Mouse (Mus musculus): Measurements from ENCODE around the gene Gm43064. TPM values are rescaled to one million over a fixed set of nuclear protein-coding genes. Genes with fewer than 3 reads are reported as not detected.

Gene Gm43064
- total RNA-seq, 2 experiments from 2014 or later = 0.12 TPM

- intact Hi-C loops (cut with DNase I) = no loop called here
- DNase-seq = no peak
These were observed 41.4 kb downstream of the Gm43064 start for GRCm38 (mm10) chr3:103850644-103851363.

GRCm38 (mm10) chr3:103851481-103851880 is 42.1 kb downstream of the Gm43064 start:
- intact Hi-C loops (cut with DNase I) = no loop called here
- DNase-seq = no peak

GRCm38 (mm10) chr3:103851882-103852281 is 42.5 kb downstream of the Gm43064 start:
- no peak for DNase-seq

GRCm38 (mm10) chr3:103852565-103853299 is 43.4 kb downstream of the Gm43064 start:
- intact Hi-C loops (cut with DNase I) = loop anchor here (2.0 kb wide), 1 partner anchor 34 kb away; no protein-coding TSS in a partner anchor
- DNase-seq = peak; percentile 21 to 58

More at GRCm38 (mm10) chr3:103851882-103852281, 42.5 kb downstream of the Gm43064 start:
- intact Hi-C loops (cut with DNase I) = loop anchor here (2.0 kb wide), 1 partner anchor 35 kb away; no protein-coding TSS in a partner anchor

GRCm38 (mm10) chr3:103853804-103854203 is 44.4 kb downstream of the Gm43064 start:
- intact Hi-C loops (cut with DNase I) = loop anchor here (2.0 kb wide), 1 partner anchor 33 kb away; no protein-coding TSS in a partner anchor

GRCm38 (mm10) chr3:103857036-103857805 is 47.8 kb downstream of the Gm43064 start:
- no peak for DNase-seq
- intact Hi-C loops (cut with DNase I) = no loop called here

More at GRCm38 (mm10) chr3:103853804-103854203, 44.4 kb downstream of the Gm43064 start:
- peak in 1 of 2 experiments; percentile 23 for DNase-seq

- no peak for DNase-seq
These were observed 48.7 kb downstream of the Gm43064 start for GRCm38 (mm10) chr3:103857977-103858563.

GRCm38 (mm10) chr3:103858881-103859801 is 49.8 kb downstream of the Gm43064 start, which contains the start of gene Ptpn22:
TSS of gene Ptpn22 (plus strand) at chr3:103859795.
- intact Hi-C loops (cut with DNase I) = no loop called here
- DNase-seq = peak; percentile 4 to 7

More at GRCm38 (mm10) chr3:103857977-103858563, 48.7 kb downstream of the Gm43064 start:
- intact Hi-C loops (cut with DNase I) = no loop called here

GRCm38 (mm10) chr3:103859851-103860391 is 50.5 kb downstream of the Gm43064 start:
- intact Hi-C loops (cut with DNase I) = no loop called here
- DNase-seq = peak; percentile 4 to 19

- intact Hi-C loops (cut with DNase I) = no loop called here
These were observed 53.4 kb downstream of the Gm43064 start for GRCm38 (mm10) chr3:103862721-103863220.

GRCm38 (mm10) chr3:103864200-103864599 is 54.8 kb downstream of the Gm43064 start:
- DNase-seq = no peak
- intact Hi-C loops (cut with DNase I) = no loop called here

More at GRCm38 (mm10) chr3:103862721-103863220, 53.4 kb downstream of the Gm43064 start:
- no peak for DNase-seq

GRCm38 (mm10) chr3:103867424-103867971 is 58.1 kb downstream of the Gm43064 start:
- intact Hi-C loops (cut with DNase I) = no loop called here
- no peak for DNase-seq

GRCm38 (mm10) chr3:103868008-103868407 is 58.6 kb downstream of the Gm43064 start:
- no peak for DNase-seq
- intact Hi-C loops (cut with DNase I) = no loop called here

- intact Hi-C loops (cut with DNase I) = no loop called here
- DNase-seq = no peak
These were observed 63.3 kb downstream of the Gm43064 start for GRCm38 (mm10) chr3:103872663-103873098.

GRCm38 (mm10) chr3:103874329-103874728 is 65.0 kb downstream of the Gm43064 start:
- intact Hi-C loops (cut with DNase I) = no loop called here
- no peak for DNase-seq

- intact Hi-C loops (cut with DNase I) = loop anchor here (1.0 to 10.0 kb wide), 5 partner anchors 33 to 491 kb away; partner anchors contain the start of gene Olfml3
These were observed 76.6 kb downstream of the Gm43064 start for GRCm38 (mm10) chr3:103885946-103886345.

GRCm38 (mm10) chr3:103887581-103887980 is 78.2 kb downstream of the Gm43064 start:
- DNase-seq = peak; percentile 33 to 65
- intact Hi-C loops (cut with DNase I) = loop anchor here (2.0 to 10.0 kb wide), 4 partner anchors 35 to 493 kb away; no protein-coding TSS in a partner anchor

More at GRCm38 (mm10) chr3:103885946-103886345, 76.6 kb downstream of the Gm43064 start:
- DNase-seq = no peak

Data from heart, postnatal 14 days (tissue).